Mouse (Mus musculus): ENCODE measurements around the gene Rnf183.
"Not testable (repeated sequence)": the region's sequence is repeated elsewhere in the genome, so short reads cannot be mapped to it uniquely, and the experiment has no call there.

The Rnf183 gene

GRCm38 (mm10) chr4:62435081-62435480 lies at the start of gene Rnf183:
TSS of gene Rnf183 (minus strand) at chr4:62435252.
- no peak for DNase-seq (ENCODE audit: low spot score)

- DNase-seq (ENCODE audit: low spot score) = peak; percentile 35
Measured at GRCm38 (mm10) chr4:62480709-62481605, 45.9 kb upstream of the Rnf183 start.

GRCm38 (mm10) chr4:62479937-62480708 lies 45.1 kb upstream of the Rnf183 start, which contains the start of gene Bspry:
TSS of gene Bspry (plus strand) at chr4:62480053.
- DNase-seq (ENCODE audit: low spot score) = peak; percentile 52

GRCm38 (mm10) chr4:62479593-62479936 lies 44.5 kb upstream of the Rnf183 start:
- DNase-seq (ENCODE audit: low spot score) = not testable (repeated sequence)

- DNase-seq (ENCODE audit: low spot score) = no peak
Measured at GRCm38 (mm10) chr4:62477542-62478244, 42.6 kb upstream of the Rnf183 start.

- peak; percentile 60 for DNase-seq (ENCODE audit: low spot score)
Measured at GRCm38 (mm10) chr4:62475793-62476192, 40.7 kb upstream of the Rnf183 start.

GRCm38 (mm10) chr4:62475131-62475530 lies 40.1 kb upstream of the Rnf183 start:
- no peak for DNase-seq (ENCODE audit: low spot score)

- no peak for DNase-seq (ENCODE audit: low spot score)
Measured at GRCm38 (mm10) chr4:62472071-62472470, 37.0 kb upstream of the Rnf183 start.

GRCm38 (mm10) chr4:62470598-62471051 lies 35.6 kb upstream of the Rnf183 start, which contains the start of gene Wdr31:
TSS of gene Wdr31 (minus strand) at chr4:62470896.
- DNase-seq (ENCODE audit: low spot score) = peak; percentile 78

GRCm38 (mm10) chr4:62468158-62468557 lies 33.1 kb upstream of the Rnf183 start:
- DNase-seq (ENCODE audit: low spot score) = no peak

- no peak for DNase-seq (ENCODE audit: low spot score)
Measured at GRCm38 (mm10) chr4:62463124-62463523, 28.1 kb upstream of the Rnf183 start.

GRCm38 (mm10) chr4:62460348-62460747 lies 25.3 kb upstream of the Rnf183 start:
- no peak for DNase-seq (ENCODE audit: low spot score)

- no peak for DNase-seq (ENCODE audit: low spot score)
Measured at GRCm38 (mm10) chr4:62459081-62459480, 24.0 kb upstream of the Rnf183 start.

GRCm38 (mm10) chr4:62454995-62455394 lies 19.9 kb upstream of the Rnf183 start:
- DNase-seq (ENCODE audit: low spot score) = peak; percentile 41

- DNase-seq (ENCODE audit: low spot score) = no peak
Measured at GRCm38 (mm10) chr4:62440986-62441385, 5.9 kb upstream of the Rnf183 start.

- no peak for DNase-seq (ENCODE audit: low spot score)
Measured at GRCm38 (mm10) chr4:62440544-62440943, 5.5 kb upstream of the Rnf183 start.

- no peak for DNase-seq (ENCODE audit: low spot score)
Measured at GRCm38 (mm10) chr4:62439793-62440192, 4.7 kb upstream of the Rnf183 start.

- no peak for DNase-seq (ENCODE audit: low spot score)
Measured at GRCm38 (mm10) chr4:62437871-62438270, 2.8 kb upstream of the Rnf183 start.

- DNase-seq (ENCODE audit: low spot score) = no peak
Measured at GRCm38 (mm10) chr4:62437256-62437778, 2.3 kb upstream of the Rnf183 start.

GRCm38 (mm10) chr4:62433939-62434870 lies 847 bp downstream of the Rnf183 start:
- DNase-seq (ENCODE audit: low spot score) = no peak

GRCm38 (mm10) chr4:62431522-62431921 lies 3.5 kb downstream of the Rnf183 start:
- DNase-seq (ENCODE audit: low spot score) = no peak
